Mouse (Mus musculus) neural tube, embryonic 14.5 days (tissue): ENCODE measurements around the gene Klhl8. TPM values are rescaled to one million over a fixed set of nuclear protein-coding genes. Genes with fewer than 3 reads are reported as not detected.

Experiments
- ATAC-seq: fragments of 200-750 bp; cut with Nextera tagmentation; 2 replicates; pipeline ENCODE4 v1.8.0; 2017; ENCODE audit warnings: low read depth, mild to moderate bottlenecking, moderate TSS enrichment, moderate library complexity
- H3K27ac ChIP-seq: fragments of 300-500 bp; sonication (generic); 2 replicates; pipeline ENCODE4 v1.5.1; 2014; ENCODE audit warnings: low read depth, mild to moderate bottlenecking, control low read depth, low read length, moderate library complexity, mixed read lengths
- H3K27me3 ChIP-seq: fragments of 300-500 bp; sonication (generic); 2 replicates; pipeline ENCODE4 v1.6.1; 2014; ENCODE audit warnings: low read length; ENCODE audit not compliant: control insufficient read depth, insufficient read depth
- H3K36me3 ChIP-seq: fragments of 300-500 bp; sonication (generic); 2 replicates; pipeline ENCODE4 v1.6.1; 2014; ENCODE audit warnings: low read length, mixed read lengths; ENCODE audit not compliant: control insufficient read depth, insufficient read depth
- H3K4me1 ChIP-seq: fragments of 300-500 bp; sonication (generic); 2 replicates; pipeline ENCODE4 v1.6.1; 2014; ENCODE audit warnings: low read length; ENCODE audit not compliant: control insufficient read depth, insufficient read depth
- H3K4me2 ChIP-seq: fragments of 300-500 bp; sonication (generic); 2 replicates; pipeline ENCODE4 v1.6.1; 2014; ENCODE audit warnings: mild to moderate bottlenecking, low read depth, low read length, control low read depth
- H3K4me3 ChIP-seq: fragments of 300-500 bp; sonication (generic); 2 replicates; pipeline ENCODE4 v1.5.1; 2014; ENCODE audit warnings: low read depth, low read length, control low read depth, mixed read lengths
- H3K9ac ChIP-seq: fragments of 300-500 bp; sonication (generic); replicated peaks from 2 replicates; pipeline ENCODE4 v1.6.1; 2014; ENCODE audit warnings: low read depth, mild to moderate bottlenecking, control low read depth, low read length, mixed read lengths
- H3K9me3 ChIP-seq: fragments of 300-500 bp; sonication (generic); 2 replicates; pipeline ENCODE4 v1.6.1; 2016; ENCODE audit warnings: low read length; ENCODE audit not compliant: control insufficient read depth
- WGBS: fragments of 180-500 bp; shearing (Covaris S2); extraction: QIAGEN DNeasy Blood & Tissue Kit; methylation state at CpG from one replicate; pipeline ENCODE4 v1.1.7; 2014; 5-methylcytosine and 5-hydroxymethylcytosine counted together
- polyA plus RNA-seq: library from polyadenylated mRNA; unstranded; fragments of >200 nt; fragmentation: Nextera tagmentation; extraction: Ambion mirVana; gene quantifications from 2 replicates; pipeline ENCODE4 v1.2.1, GENCODE M21; 2014

The Klhl8 gene
- polyA plus RNA-seq, 1 experiment from 2014 or later: 45.2 TPM

- 88% methylated on average over 4 of the region's 4 CpGs for WGBS
- no peaks in the 10 kb centered on the region for H3K9me3 ChIP-seq
- H3K27ac ChIP-seq: no peak overlapping the region
- no peak for ATAC-seq
- no peak overlapping the region for H3K9ac ChIP-seq
- H3K27me3 ChIP-seq: no peaks in the 10 kb centered on the region
- H3K36me3 ChIP-seq: no peaks in the 10 kb centered on the region
- no peak overlapping the region for H3K4me3 ChIP-seq
- no peak overlapping the region for H3K4me2 ChIP-seq
- no peaks in the 10 kb centered on the region for H3K4me1 ChIP-seq
These were observed 8.4 kb upstream of the Klhl8 start for GRCm38 (mm10) chr5:103919497-103919896.

- H3K27me3 ChIP-seq: no peaks in the 10 kb centered on the region
- H3K9ac ChIP-seq: no peak overlapping the region
- WGBS: 76% methylated on average over 3 of the region's 3 CpGs
These were observed 7.2 kb upstream of the Klhl8 start for GRCm38 (mm10) chr5:103918233-103918632.

DNA sequence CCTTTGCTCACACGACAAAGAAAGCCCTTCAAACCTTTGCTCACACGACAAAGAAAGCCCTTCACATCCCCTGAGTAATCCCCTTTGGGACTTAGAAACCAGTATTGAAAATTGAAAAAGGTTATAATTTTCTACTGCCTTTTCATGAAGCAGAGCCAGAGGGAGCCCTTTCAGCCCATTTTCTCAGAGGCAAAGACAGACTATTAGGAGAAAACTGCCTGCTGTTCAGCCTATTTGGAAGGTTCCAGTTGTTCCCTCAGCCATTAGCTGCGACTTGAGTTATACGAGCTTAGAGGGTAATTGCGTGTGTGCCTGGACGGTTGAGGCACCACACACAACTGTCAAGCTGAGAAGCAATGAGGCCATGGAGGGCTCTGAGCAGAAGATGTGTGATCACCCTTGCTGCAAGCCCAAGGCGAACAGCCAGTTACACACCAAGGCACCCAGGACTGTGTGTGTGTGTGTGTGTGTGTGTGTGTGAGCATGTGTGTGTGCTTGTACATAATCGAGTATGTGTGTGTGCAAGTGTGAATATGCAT lies 6.4 kb upstream of the Klhl8 start:
- 47% methylated on average over 8 of the region's 8 CpGs for WGBS
- Histone ChIP-seq H3K36me3 (no peaks in the 10 kb centered on the region), H3K9me3 (no peaks in the 10 kb centered on the region), H3K4me3 (no peak overlapping the region), H3K4me1 (no peaks in the 10 kb centered on the region), H3K27me3 (no peaks in the 10 kb centered on the region), H3K4me2 (no peak overlapping the region), H3K27ac (no peak overlapping the region), H3K9ac (no peak overlapping the region)
- ATAC-seq: no peak

More at GRCm38 (mm10) chr5:103918233-103918632, 7.2 kb upstream of the Klhl8 start:
- Histone ChIP-seq H3K36me3 (no peaks in the 10 kb centered on the region), H3K4me3 (no peak overlapping the region), H3K4me1 (no peaks in the 10 kb centered on the region), H3K4me2 (no peak overlapping the region), H3K27ac (no peak overlapping the region), H3K9me3 (no peaks in the 10 kb centered on the region)
- no peak for ATAC-seq

DNA sequence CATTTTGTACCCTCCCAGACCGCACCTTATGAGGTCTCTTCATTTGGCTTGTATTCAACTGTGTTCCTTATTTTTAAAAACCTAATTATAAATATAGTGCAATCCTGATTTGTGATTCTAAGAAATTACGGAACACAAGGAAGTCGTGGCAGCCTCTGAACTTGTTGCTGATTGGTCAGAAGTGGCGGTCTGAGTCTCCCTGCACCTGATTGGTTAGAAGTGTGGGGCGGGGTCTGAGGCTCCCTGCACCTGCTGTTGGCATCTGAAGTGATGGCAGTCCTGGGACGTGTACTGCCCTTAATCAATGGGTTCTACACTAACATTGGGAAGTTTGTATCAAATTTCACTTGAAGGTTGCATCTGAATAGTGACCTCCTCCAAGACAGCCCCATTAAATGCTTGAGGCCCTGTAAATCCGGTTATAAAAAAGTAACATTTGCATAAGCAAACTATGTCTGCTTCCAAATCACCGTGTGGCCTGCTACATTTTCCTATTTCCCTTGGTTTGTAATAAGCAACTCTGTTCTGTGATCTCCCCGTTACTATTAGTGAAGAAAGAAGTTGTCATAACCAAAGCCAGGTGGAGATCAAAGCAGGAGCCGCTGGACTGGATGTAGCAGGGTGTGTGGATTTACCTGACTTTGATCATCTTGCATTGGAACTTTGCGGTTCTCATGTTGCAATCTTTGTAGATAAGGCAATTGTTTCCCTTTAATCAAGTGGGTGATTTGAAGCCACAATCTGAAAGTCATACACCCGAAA lies 5.7 kb upstream of the Klhl8 start:
- H3K4me1 ChIP-seq: no peaks in the 10 kb centered on the region
- H3K4me3 ChIP-seq: no peak overlapping the region
- H3K36me3 ChIP-seq: no peaks in the 10 kb centered on the region
- H3K9me3 ChIP-seq: no peaks in the 10 kb centered on the region
- H3K27me3 ChIP-seq: no peaks in the 10 kb centered on the region
- no peak for ATAC-seq
- 72% methylated on average over 12 of the region's 12 CpGs for WGBS
- H3K9ac ChIP-seq: no peak overlapping the region
- H3K4me2 ChIP-seq: no peak overlapping the region
- H3K27ac ChIP-seq: no peak overlapping the region

DNA sequence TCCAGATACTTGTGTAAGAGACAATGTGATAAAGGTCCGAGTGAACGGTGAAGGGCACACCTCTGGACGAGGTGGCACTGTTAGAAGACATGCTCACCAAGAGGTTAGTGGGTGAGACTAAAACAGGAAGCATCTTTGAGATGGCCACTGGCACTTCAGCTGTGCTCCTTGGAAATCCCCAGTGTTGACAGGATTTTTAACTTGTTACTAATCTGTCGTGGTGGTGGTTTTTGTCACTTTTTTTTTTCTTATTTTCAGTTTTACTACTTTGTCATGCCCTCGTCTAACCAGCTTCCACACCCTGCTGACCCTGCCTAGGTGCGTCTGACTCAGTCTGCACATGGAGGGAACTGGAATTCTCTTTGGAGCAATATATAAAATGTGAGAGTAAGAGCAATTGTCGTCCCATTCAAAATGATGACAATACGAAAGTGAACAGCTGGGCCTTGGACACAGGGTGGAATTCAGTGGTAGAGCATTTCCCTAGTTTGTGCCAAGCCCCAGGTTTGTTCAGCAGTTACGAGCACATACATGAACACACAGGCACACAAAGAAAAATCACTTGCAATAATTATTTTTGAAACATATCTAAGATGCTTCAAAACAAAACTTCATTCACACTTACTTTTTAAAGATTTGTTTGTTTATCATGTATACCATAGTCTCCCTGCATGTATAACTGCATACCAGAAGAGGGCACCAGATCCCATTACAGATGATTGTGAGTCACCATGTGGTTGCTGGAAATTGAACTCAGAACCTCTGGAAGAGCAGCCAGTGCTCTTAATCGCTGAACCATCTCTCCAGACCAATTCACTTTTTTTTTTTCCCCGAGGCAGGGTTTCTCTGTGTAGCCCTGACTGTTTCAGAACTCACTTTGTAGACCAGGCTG lies 3.5 kb upstream of the Klhl8 start:
- no peak overlapping the region for H3K4me3 ChIP-seq
- ATAC-seq: no peak
- 73% methylated on average over 11 of the region's 11 CpGs for WGBS

GRCm38 (mm10) chr5:103913150-103913549 lies 2.1 kb upstream of the Klhl8 start:
- 69% methylated on average over 4 of the region's 4 CpGs for WGBS
- Histone ChIP-seq H3K9ac (no peak overlapping the region), H3K4me3 (no peak overlapping the region), H3K9me3 (no peaks in the 10 kb centered on the region), H3K27ac (no peak overlapping the region), H3K27me3 (no peaks in the 10 kb centered on the region; the same call in 1 of the 2 replicates), H3K4me2 (no peak overlapping the region), H3K4me1 (peaks cover 2% of the 10 kb centered on the region; the same call in 1 of the 2 replicates), H3K36me3 (no peaks in the 10 kb centered on the region)
- ATAC-seq: no peak

More for the DNA sequence above, 3.5 kb upstream of the Klhl8 start:
- Histone ChIP-seq H3K27ac (no peak overlapping the region), H3K4me1 (peaks cover 2% of the 10 kb centered on the region; the same call in 1 of the 2 replicates), H3K36me3 (no peaks in the 10 kb centered on the region), H3K9ac (no peak overlapping the region), H3K9me3 (no peaks in the 10 kb centered on the region), H3K4me2 (no peak overlapping the region), H3K27me3 (no peaks in the 10 kb centered on the region; the same call in 1 of the 2 replicates)

DNA sequence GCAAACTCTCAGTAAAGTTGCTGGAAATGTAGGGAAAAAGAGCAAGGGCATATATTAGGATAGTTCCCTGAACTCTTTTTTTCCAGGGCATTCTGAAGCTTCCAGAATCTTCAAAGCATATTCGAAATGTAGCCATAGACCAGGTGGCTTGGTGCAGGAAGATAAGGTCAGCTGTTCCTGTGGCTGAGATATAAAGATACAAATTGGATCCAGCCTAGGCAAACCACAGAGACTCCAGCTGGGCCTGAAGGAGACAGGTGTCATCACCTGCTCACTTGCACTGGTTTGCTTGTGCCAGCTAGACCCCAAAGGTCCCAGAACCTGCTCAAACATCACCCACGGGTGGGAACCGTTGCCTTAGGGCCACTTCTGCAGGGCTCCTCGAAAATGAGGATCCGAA lies 496 bp upstream of the Klhl8 start:
- Histone ChIP-seq H3K4me2 (0 out of 2 replicates have a peak overlapping the region, but pooled peaks have one; percentile 14), H3K36me3 (no peaks in the 10 kb centered on the region), H3K4me3 (no peak overlapping the region), H3K27ac (no peak overlapping the region), H3K9me3 (no peaks in the 10 kb centered on the region), H3K4me1 (peaks cover 2% of the 10 kb centered on the region; the same call in 1 of the 2 replicates), H3K9ac (no peak overlapping the region), H3K27me3 (no peaks in the 10 kb centered on the region; the same call in 1 of the 2 replicates)
- 82% methylated on average over 5 of the region's 5 CpGs for WGBS
- ATAC-seq: peak; percentile 3; the same call in 1 of the 2 replicates

GRCm38 (mm10) chr5:103910156-103910555 lies 903 bp downstream of the Klhl8 start:
- H3K4me1 ChIP-seq: peaks cover 2% of the 10 kb centered on the region; the same call in 1 of the 2 replicates
- H3K4me2 ChIP-seq: peak overlapping the region; percentile 66
- H3K27me3 ChIP-seq: no peaks in the 10 kb centered on the region; the same call in 1 of the 2 replicates
- H3K9ac ChIP-seq: peak overlapping the region; percentile 79
- 15% methylated on average over 7 of the region's 9 CpGs for WGBS
- no peak for ATAC-seq
- H3K36me3 ChIP-seq: no peaks in the 10 kb centered on the region
- H3K9me3 ChIP-seq: no peaks in the 10 kb centered on the region
- H3K27ac ChIP-seq: no peak overlapping the region
- H3K4me3 ChIP-seq: peak overlapping the region; percentile 67
